Mouse (Mus musculus): Measurements from ENCODE around the gene Figla.
"Not testable (repeated sequence)": the region's sequence is repeated elsewhere in the genome, so short reads cannot be mapped to it uniquely, and the experiment has no call there.

The Figla gene

DNA sequence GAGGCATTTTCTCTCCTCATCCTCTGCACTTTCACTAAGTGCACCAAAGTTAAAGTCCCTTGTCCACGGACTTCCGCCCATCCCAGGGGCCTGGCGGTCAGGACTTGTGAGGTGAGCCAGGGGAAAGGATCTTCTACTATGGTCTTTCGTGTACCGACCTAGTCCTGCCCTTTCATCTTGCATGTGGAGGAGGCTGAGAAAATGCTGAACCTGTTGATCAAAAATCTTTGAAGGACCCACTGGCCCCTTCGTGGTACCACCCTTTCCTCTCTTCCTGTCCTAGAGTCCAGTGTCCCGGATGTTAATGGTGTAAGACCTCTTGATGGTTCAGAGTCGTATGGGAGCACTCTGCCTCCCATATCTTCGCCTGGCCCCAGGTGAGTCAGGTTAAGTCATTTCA, at the start of gene Figla:
Gene Figla, plus strand, starts transcription at position 301 of the 400 bp plus-strand sequence.
- no peak for DNase-seq (ENCODE audit: low spot score in 2 of 2)

DNA sequence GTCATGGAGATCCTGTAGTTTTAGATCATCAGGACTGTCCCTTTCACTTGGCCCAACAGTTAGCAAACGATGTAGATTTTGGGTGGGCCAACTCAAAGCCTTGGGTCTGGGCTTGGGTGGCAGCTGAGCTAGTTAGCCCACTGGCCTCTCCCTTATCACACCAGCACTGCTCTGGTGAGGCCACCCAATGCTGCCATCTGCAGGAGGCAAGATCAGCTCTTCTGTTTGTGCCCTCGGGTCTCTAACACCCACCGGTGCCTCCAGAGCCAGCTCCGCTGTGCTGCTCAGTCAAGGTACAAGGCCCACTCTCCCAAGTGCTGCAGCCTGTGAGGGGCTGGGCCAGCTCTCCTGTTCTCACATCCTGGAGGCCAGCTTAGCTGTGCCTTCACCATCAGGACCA, 49.3 kb upstream of the Figla start:
- no peak for DNase-seq (ENCODE audit: low spot score in 2 of 2)

DNA sequence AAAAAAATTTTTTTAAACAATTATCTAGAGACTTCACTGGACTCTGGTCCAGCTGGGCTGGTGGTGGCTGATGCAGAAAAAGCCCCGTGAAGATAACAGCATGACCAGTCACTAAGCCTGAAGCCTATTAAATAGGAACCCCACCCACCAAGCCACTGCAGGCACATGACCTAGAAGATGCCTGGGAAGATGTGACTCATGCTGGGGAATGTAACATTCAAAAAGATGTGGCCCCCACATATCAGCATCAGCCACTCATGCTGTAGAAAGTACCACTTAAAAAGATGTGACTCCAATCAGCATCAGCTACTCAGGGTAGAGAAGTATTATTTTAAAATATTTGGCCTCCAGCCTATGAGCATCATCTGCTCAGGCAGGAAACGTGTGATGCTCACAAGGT, 46.1 kb upstream of the Figla start:
- DNase-seq (ENCODE audit: low spot score in 2 of 2) = no peak

DNA sequence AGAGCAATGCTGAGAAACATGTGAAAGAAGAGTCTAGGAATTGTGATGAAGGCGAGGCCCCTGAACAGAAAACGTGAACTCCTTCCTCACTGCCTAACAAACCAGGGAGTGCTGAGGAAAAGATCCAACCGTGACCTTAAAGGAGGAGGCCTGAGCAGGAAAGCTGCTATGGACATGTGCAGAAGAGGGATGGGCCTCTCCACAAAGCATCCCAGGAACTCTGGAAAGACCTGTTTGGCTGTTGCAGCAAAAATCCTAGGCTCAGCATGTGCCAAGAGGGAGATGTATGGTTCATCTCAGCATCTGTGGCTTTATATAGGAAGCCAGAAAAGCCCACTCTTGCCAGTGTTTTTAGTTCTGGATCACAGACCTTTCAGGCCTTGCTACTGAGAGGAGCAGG, 43.3 kb upstream of the Figla start:
- DNase-seq (ENCODE audit: low spot score in 2 of 2) = no peak

DNA sequence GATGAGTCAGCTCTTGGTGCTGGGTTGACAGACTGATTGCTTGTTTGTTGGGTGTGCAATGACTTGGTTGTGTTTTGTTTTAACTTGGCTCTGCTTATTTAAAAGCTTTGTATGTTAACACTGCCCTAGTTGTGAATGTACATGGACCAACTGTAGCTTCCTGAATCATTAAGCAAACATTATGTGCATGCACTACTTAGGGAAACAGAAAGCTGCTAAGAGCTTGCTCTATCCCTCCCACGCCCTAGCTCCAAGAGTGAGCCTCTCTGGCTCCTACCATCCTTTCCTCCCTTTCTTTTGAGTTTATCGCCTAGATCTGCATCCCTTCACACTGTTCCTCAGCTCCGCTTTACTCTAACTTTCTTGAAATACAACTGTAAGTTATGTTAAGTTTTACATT, 42.6 kb upstream of the Figla start:
- DNase-seq (ENCODE audit: low spot score in 2 of 2) = no peak

DNA sequence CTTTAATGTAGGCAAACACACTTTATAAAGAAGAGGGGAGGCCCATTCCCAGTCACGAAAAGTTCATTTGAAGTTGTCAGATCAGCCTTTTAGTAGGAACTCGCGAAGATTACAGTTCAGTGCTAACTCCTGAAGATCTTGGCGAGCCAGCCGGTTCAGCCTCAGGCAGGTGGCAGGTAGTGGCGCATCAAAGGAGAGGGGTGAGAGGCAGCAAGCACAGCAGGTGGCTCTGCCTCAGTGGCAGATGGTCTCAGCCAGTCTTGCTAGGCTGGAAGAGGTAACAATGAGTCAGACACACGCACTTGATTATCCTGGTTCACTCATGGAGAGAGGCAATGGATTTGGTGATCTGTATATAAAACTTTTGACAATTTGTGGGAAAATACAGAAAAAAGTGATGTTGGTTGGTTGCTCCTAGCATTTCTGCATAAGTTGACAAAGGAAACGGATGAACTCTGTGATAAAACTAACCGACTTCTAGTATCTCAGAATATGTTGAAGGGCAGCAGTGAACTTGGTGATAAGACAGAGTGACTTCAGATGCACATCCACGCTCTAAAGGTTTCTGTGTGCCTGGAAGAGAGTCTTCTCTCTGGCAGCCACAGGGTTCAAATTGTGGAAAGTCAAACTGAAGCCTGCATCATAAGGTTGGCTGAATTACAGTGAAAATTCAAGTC, 40.9 kb upstream of the Figla start:
- no peak for DNase-seq (ENCODE audit: low spot score in 2 of 2)

DNA sequence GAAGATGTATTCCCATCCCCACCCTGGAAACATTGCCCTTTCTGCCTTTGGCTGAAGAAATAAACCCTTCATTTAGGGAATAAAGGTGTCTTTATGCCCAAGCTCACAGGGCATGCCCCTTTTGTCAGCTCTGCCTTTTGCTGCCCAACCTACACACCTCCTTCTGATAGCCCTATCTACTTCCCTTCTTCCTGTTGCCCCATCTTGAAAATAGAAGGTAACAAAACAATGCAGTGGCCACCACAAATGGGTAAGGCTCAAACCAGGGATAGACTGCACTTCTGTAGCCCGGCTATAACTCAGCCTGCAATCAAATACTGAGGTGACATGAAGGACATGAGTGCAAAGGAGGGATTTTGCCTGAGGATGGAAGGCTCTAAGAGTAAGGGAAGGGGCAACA, 40.2 kb upstream of the Figla start:
- DNase-seq (ENCODE audit: low spot score in 2 of 2) = no peak

DNA sequence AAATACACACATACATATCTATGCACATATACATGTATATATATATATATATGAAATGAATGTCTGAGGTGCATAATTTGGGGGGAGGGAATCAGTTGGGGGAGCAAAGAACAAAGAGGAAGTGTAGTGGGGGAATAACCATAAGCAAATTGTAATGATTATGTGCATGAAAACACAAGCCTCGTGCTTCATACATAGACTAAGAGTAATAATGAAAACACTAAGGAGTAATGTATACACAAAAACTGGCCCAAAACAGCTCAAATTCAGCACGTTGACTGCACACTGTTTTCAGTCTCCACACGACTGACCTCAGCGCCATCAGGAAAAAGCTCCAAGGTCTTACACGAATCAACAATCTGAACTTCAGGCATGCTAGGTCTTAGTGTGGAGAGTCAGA, 39.7 kb upstream of the Figla start:
- DNase-seq (ENCODE audit: low spot score in 2 of 2) = no peak

DNA sequence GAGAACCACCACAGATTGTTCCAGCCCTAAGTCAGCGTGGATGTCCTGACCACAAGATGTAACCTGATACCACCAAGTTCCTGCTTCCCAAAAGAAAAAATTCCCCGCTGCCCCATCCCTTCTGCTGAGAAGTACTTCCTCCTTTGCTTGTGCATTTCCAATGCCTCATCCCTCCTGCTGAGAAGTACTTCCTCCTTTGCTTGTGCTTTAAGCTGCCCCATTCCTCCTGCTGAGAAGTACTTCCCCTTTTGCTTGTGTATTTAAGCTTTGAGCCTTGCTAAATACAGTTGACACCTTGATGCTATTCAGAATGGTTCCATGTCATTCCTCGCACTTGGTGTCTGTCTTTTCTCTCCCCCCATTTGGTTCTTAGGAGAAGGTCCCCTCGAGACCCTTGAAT, 37.2 kb upstream of the Figla start:
- not testable (repeated sequence) for DNase-seq (ENCODE audit: low spot score in 2 of 2)

DNA sequence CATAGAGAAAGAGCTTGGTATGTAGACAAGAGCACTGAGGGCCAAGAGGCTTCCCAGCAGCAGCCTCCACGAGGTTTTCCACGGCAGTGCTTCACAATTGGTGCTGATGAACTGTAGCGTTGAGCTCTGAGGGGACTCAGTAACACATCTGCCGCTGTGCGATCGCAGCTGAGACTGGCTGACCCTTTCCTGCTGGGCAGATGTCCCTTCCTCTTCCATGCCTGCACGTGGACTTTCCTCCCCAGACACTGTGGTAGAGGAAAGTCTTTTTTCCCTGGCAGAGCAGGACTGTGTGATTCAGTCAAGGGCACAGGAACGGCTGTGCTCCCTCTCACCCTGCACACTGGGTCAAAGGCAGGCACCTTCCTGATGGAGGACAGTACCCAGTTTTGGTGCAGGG, 31.6 kb upstream of the Figla start:
- no peak for DNase-seq (ENCODE audit: low spot score in 2 of 2)

DNA sequence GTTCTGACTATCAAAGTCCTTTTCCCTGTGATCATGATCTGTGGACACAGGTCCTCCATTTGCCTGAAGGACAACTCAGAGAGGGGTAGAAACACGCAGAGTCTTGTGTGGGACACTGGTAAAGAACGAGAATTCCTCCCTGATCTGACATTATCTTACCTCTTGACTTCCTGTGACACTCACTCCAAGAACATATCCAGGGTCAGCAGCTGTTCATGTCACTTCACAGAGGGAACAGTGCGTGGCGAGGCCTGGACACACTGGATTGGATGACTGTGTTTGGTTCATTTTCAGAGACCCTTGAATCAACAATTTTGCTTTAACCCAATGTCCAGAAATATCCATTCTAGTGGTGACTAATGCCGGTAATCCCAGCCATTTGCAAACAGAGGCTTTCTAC, 26.4 kb upstream of the Figla start:
- DNase-seq (ENCODE audit: low spot score in 2 of 2) = not testable (repeated sequence)

DNA sequence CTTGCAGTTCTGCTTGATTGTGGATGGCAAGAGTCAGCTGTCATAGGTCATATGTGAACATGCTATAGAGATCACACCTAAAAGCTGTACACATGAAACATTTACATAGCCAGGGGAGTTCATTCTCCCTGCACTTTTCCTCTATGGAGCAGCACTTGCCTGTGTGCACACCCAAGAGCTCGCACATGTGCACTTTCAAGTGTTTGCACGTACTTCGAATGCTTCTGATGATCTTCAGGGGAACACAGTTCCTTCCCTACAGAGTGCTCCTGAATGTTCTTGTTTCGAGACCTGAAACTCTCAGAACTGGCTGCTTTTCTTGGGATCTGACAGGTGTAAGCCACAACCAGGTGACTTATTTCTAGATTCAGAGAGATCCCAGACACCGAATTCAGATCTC, 25.2 kb upstream of the Figla start:
- DNase-seq (ENCODE audit: low spot score in 2 of 2) = not testable (repeated sequence)

DNA sequence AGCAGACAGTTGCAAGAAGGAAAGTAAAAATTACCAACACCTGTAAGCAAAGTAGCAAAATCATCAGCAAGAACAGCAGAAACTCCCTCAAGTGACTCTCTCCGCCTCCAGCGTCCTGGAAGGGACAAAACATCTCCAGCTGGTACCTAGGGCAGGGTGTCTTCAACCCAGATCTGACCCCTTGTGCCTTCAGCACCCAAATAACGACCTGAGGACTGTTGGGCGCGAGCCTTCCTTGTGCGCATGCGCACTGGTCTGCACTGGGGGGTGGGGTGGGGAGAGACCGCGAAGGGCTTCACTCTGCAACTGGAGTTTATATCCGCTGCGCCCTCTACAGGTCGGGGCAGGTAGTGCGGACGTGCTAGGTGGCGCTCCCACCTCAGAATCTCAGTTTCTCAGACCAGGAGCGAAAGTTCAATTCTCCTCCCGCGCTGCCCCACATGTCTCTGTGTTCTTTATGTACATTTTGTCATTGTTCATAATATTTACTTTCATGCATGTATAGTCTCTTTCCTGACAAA, 12.5 kb upstream of the Figla start:
- DNase-seq (ENCODE audit: low spot score in 2 of 2) = no peak

DNA sequence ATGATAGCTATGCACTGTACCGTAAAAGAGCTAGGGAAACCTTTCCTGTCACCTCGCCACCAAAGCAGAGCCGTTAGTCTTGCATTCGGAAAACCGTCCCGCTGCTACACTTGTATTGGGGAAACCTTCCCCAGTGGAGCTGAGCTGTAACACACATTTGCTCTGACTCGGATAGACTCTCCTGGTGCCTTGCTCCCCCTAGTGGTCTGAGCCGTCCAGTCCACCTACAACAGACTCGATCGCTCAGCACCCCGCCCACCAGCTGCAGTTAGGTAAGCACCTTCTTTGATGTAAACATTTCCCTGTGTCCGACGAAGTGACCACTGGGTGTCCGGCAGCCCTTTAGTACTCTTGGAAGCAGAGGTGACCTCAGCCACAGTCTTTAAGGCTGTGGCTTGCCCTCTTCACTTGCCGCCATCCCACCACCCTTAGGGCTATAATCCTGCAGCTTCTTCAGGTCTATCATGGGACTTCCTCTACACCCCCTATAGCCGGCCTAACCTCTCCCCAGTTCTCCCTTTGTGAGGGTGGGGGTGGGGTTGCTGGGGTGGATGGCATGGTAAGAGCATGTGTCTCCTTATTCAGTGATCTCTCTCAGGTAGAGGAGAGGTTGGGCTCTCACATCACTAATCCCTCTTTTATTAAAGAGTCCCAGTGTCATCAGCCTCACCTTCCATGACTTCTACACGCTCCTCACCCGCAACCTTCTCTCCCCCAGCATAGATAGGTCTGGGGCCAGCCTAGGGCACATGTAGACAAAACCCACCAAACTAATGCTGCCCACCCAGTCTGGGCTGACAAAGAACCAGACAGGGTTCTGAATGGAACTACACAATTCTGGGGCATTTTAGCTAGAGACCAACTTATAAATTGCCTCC, 11.5 kb upstream of the Figla start:
- DNase-seq (ENCODE audit: low spot score in 2 of 2) = peak; percentile 56 to 67

DNA sequence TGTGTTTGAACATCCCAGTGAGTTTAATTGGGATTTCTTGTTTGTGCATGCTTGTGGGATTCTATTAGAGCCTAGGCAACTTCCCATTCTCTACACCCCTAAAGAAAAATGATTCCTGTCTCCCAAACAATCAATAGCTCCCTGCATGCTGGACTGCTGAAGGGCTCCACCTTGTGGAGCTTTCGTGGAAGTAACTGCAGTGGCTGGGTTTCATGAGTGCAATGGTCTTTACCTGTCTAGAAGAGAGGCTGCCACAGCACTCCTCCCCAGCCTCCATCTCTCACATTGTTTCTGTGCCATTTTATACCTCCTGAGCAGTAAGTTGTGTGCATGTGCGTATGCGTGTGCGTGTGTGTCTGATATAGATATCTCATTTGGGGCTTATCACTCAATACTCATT, 6.0 kb upstream of the Figla start:
- DNase-seq (ENCODE audit: low spot score in 2 of 2) = peak; percentile 27 to 37

DNA sequence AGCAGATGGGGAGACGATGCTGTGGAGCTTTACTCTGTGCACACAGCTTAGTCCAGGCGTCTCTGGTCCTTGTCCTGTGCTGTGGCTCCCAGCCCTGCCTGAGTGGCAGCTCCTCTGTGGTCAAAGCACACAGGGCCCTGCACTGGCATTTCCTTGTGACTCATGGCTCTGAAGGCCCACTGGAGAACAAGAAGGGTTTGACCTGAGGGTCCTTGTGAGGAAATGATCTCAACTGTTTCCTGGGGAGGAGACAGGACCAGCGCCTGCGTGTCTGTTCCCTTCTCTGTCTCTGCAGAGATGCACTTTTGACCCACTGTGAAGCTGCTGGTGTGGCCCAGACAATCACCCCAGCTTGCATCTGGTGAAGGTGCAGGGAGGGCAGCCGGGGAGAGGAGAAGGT, 1.2 kb upstream of the Figla start:
- DNase-seq (ENCODE audit: low spot score in 2 of 2) = not testable (repeated sequence)

DNA sequence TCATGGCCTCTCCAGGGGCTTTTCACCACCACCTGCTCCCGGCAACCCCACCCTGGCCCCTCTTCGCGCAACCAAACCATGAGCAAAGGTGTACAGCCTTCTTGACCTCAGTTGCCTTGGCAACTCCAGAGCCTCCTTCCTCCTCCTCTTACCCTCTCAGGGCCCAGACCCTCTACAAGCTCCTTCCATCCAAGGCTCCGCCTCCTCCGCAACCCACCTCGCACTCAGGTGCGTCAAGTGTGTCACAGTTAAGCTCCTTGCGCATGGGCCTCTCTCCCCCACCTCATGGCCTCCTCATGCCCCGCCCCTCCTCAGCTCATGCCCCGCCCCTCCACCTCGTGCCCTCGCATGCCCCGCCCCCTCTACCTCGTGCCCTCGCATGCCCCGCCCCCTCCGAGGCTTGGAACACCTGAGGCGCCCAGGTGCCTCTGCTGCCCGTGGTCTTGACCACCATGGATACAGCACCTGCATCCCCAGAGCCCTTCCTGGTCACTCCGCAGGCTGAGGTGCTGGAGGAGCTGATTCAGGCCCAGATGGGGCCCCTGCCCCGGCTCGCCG, 901 bp downstream of the Figla start:
- DNase-seq (ENCODE audit: low spot score in 2 of 2) = no peak

DNA sequence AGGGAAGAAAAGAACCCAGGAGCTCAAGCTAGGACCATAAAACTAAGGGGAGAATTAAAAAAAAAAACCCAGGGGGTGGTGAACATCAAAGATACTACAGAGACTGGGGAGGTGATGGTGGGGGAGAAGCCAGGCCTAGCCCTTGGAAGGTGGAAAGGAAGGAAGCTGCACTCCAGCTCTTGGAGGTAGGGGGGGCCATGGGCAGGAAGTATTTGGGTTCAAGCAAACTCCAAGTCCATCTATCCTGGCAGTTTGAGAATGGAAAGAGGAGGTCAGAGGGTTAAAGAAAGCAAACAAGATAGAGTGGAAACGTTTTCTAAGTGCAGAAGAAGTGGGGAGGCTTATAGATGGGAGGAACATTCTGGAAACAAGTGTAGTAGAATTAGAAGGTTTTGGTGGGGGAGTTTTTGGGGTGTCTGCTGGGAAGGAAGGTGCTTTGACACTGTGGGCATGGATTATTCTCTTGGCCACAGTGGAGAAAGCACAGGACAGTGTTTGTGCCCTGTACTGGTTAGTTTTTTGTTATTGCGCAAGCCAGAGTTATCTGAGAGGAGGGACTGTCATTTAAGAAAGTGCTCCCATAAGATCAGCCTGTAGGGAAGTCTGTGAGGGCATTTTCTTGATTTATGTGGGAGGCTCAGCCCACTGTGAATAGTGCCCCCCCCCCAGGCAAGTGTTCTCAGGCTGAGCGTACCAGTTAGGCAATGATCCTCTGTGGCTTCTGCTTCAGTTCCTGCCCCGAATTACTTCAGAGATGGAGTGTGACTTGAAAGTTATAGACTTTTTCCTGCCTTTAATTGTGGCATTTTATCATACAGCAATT, 3.7 kb downstream of the Figla start:
- DNase-seq (ENCODE audit: low spot score in 2 of 2) = no peak

DNA sequence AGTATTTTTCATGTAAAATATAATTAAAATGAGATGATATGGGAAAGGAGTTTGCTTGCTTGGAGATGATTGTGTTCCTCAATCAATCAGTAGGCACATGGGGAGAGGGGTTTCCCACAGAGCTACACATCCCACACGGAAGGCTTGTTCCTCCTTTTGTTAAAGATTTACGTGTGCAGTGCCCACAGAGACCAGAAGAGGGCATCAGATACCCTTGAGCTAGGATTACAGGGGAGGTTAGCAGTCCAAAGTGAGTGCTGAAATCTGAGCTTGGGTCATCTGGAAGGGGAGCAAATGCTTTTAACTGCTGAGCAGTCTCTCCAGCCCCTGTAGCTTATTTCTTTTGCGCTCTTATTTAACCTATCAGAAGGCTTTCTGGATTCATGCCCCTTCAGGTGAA, 5.0 kb downstream of the Figla start:
- no peak for DNase-seq (ENCODE audit: low spot score in 2 of 2)

DNA sequence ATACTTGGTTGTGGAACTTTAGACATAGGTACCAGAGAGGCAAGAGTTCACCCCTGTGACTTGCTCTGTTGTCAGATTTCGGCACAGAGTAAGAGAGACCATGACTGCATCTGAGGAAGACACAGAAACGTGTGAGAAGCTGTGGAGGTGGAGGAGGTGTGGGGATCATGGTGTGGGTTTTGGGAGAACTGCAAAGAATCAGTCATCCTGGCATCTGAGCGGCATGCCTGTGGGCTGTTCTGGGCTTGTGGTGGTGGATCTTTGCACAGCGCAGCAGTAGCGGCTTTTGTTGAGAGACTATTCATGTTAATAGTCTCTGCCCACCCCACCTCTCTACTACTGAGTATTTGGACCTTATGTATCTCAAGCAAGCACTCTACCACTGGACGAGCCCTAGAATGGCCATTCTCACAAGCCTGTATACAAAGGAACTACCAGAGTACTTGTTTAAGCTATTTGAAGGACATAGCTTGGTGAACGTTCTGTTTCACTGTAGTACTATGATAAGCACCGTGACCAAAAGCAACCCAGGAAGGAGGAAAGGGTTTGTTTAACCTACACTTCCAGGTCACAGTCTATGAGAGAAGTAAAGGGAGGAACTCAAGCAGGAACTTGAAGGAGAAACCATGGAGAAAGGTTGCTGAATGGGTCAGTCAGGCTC, 10.8 kb downstream of the Figla start:
- no peak for DNase-seq (ENCODE audit: low spot score in 2 of 2)

DNA sequence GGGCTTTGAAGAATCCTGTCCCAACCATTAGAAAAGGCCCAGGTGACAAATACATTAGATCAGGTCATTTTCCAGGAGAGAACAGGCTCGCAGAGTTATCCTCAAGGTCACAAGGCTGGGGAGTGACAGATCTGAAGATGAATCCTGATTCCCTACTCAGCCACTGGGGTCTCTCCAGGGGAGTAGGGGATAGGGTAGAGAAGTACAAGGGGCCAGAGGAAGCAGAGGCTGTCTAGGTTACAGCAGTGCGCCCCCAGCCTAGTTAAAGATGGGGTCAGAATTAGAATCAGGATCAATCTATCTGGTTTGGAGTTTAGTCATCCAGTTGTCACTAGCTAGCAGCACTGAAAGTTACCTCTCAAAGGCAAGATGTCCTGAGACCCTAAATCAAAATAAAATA, 12.2 kb downstream of the Figla start:
- no peak for DNase-seq (ENCODE audit: low spot score in 2 of 2)

Measured in frontal cortex, postnatal 25 days (tissue).